Mouse (Mus musculus) embryo, embryonic 10.5 days (tissue): ENCODE data around the gene Wfdc9.

Source experiments
- DNase-seq: peaks from one replicate; pipeline ENCODE4 v3.0.0-alpha.2; 2015; ENCODE audit warnings: low spot score

Wfdc9 gene

GRCm38 (mm10) chr2:164656483-164656882 lies at the start of gene Wfdc9:
Gene Wfdc9, minus strand, starts transcription at chr2:164656583.
- no peak for DNase-seq

- DNase-seq = no peak
These were observed 49.6 kb upstream of the Wfdc9 start for GRCm38 (mm10) chr2:164705991-164706390.

GRCm38 (mm10) chr2:164705328-164705727 lies 48.9 kb upstream of the Wfdc9 start:
- DNase-seq = no peak

GRCm38 (mm10) chr2:164704235-164704634 lies 47.9 kb upstream of the Wfdc9 start:
- DNase-seq = no peak

- no peak for DNase-seq
These were observed 45.4 kb upstream of the Wfdc9 start for GRCm38 (mm10) chr2:164701761-164702160.

- no peak for DNase-seq
These were observed 44.6 kb upstream of the Wfdc9 start for GRCm38 (mm10) chr2:164700959-164701358.

GRCm38 (mm10) chr2:164698201-164698600 lies 41.8 kb upstream of the Wfdc9 start, which contains the start of gene Spint4:
Gene Spint4, plus strand, starts transcription at chr2:164698501.
- no peak for DNase-seq

- DNase-seq = no peak
These were observed 28.4 kb upstream of the Wfdc9 start, which contains the start of gene Wfdc13 for GRCm38 (mm10) chr2:164684807-164685206. Gene Wfdc13, plus strand, starts transcription at chr2:164685107.

- peak; percentile 45 for DNase-seq
These were observed 23.5 kb upstream of the Wfdc9 start for GRCm38 (mm10) chr2:164679906-164680305.

GRCm38 (mm10) chr2:164678848-164679625 lies 22.7 kb upstream of the Wfdc9 start:
- peak; percentile 93 for DNase-seq

GRCm38 (mm10) chr2:164676916-164677685 lies 20.7 kb upstream of the Wfdc9 start:
- DNase-seq = no peak

- DNase-seq = no peak
These were observed 19.7 kb upstream of the Wfdc9 start for GRCm38 (mm10) chr2:164676103-164676502.

- DNase-seq = no peak
These were observed 17.6 kb upstream of the Wfdc9 start, which contains the start of gene Wfdc11 for GRCm38 (mm10) chr2:164673987-164674386. Gene Wfdc11, minus strand, starts transcription at chr2:164674087.

GRCm38 (mm10) chr2:164670938-164671337 lies 14.6 kb upstream of the Wfdc9 start:
- no peak for DNase-seq

GRCm38 (mm10) chr2:164670261-164670660 lies 13.9 kb upstream of the Wfdc9 start:
- no peak for DNase-seq

GRCm38 (mm10) chr2:164664851-164665250 lies 8.5 kb upstream of the Wfdc9 start:
- DNase-seq = no peak

GRCm38 (mm10) chr2:164655858-164656257 lies 525 bp downstream of the Wfdc9 start, which contains the start of gene Wfdc10:
Gene Wfdc10, plus strand, starts transcription at chr2:164656046.
- DNase-seq = peak; percentile 78

- no peak for DNase-seq
These were observed 14.3 kb downstream of the Wfdc9 start for GRCm38 (mm10) chr2:164641881-164642673.

- no peak for DNase-seq
These were observed 15.3 kb downstream of the Wfdc9 start for GRCm38 (mm10) chr2:164641129-164641528.

GRCm38 (mm10) chr2:164638696-164639095 lies 17.7 kb downstream of the Wfdc9 start, which contains the start of gene Wfdc16:
Gene Wfdc16, minus strand, starts transcription at chr2:164638796.
- no peak for DNase-seq

- peak; percentile 18 for DNase-seq
These were observed 21.1 kb downstream of the Wfdc9 start for GRCm38 (mm10) chr2:164635266-164635665.

- no peak for DNase-seq
These were observed 34.6 kb downstream of the Wfdc9 start for GRCm38 (mm10) chr2:164621775-164622174.
